Mouse (Mus musculus) heart, embryonic 14.5 days (tissue): ENCODE measurements around the gene Vasp. TPM values are rescaled to one million over a fixed set of nuclear protein-coding genes. Genes with fewer than 3 reads are reported as not detected.

Source experiments
- ATAC-seq: fragments of 200-750 bp; cut with Nextera tagmentation; 2 replicates; pipeline ENCODE4 v1.8.0; 2017; ENCODE audit warnings: low read depth, moderate TSS enrichment; ENCODE audit not compliant: insufficient number of reproducible peaks, insufficient read depth, low FRiP score
- H3K27ac ChIP-seq, 2 experiments: fragments of 200-500 bp in 1 of 2; fragments of 300-500 bp in 1 of 2; sonication (generic) in 1 of 2; replicated peaks in 1 of 2; 2 replicates each; pipeline ENCODE4 v1.5.1; 2012 to 2014; ENCODE audit warnings: low read depth in 2 of 2, low read length in 2 of 2, control low read depth in 1 of 2, mild to moderate bottlenecking in 1 of 2, mixed read lengths in 1 of 2; ENCODE audit not compliant: control insufficient read depth in 1 of 2, insufficient read depth in 1 of 2
- H3K27me3 ChIP-seq: fragments of 300-500 bp; sonication (generic); 2 replicates; pipeline ENCODE4 v1.6.1; 2014; ENCODE audit warnings: mild to moderate bottlenecking, low read length, control low read depth; ENCODE audit not compliant: control insufficient read depth, insufficient read depth
- H3K36me3 ChIP-seq: fragments of 300-500 bp; sonication (generic); 2 replicates; pipeline ENCODE4 v1.6.1; 2014; ENCODE audit warnings: mild to moderate bottlenecking, control low read depth, low read length, mixed read lengths; ENCODE audit not compliant: control insufficient read depth, insufficient read depth
- H3K4me1 ChIP-seq, 2 experiments: fragments of 200-500 bp in 1 of 2; fragments of 300-500 bp in 1 of 2; sonication (generic) in 1 of 2; 2 replicates each; pipeline ENCODE4 v1.6.1; 2012 to 2014; ENCODE audit warnings: low read length in 2 of 2, control low read depth in 1 of 2, mixed read lengths in 1 of 2; ENCODE audit not compliant: control insufficient read depth in 2 of 2, insufficient read depth in 2 of 2
- H3K4me2 ChIP-seq: fragments of 300-500 bp; sonication (generic); 2 replicates; pipeline ENCODE4 v1.6.1; 2014; ENCODE audit warnings: mild to moderate bottlenecking, low read length
- H3K4me3 ChIP-seq, 2 experiments: fragments of 200-500 bp in 1 of 2; fragments of 300-500 bp in 1 of 2; sonication (generic) in 1 of 2; 2 replicates each; pipeline ENCODE4 v1.5.1; 2012 to 2014; ENCODE audit warnings: low read length in 2 of 2, mild to moderate bottlenecking in 2 of 2, control low read depth in 1 of 2, low read depth in 1 of 2, moderate library complexity in 1 of 2; ENCODE audit not compliant: control insufficient read depth in 1 of 2, insufficient read depth in 1 of 2
- H3K9ac ChIP-seq: fragments of 300-500 bp; sonication (generic); 2 replicates; pipeline ENCODE4 v1.6.1; 2014; ENCODE audit warnings: mild to moderate bottlenecking, low read length
- H3K9me3 ChIP-seq: fragments of 300-500 bp; sonication (generic); 2 replicates; pipeline ENCODE4 v1.6.1; 2016; ENCODE audit warnings: low read length, control low read depth; ENCODE audit not compliant: control insufficient read depth
- WGBS: fragments of 180-500 bp; shearing (Covaris S2); extraction: QIAGEN DNeasy Blood & Tissue Kit; methylation state at CpG from one replicate; pipeline ENCODE4 v1.1.7; 2014; 5-methylcytosine and 5-hydroxymethylcytosine counted together
- polyA plus RNA-seq: library from polyadenylated mRNA; unstranded; fragments of >200 nt; fragmentation: Nextera tagmentation; extraction: Ambion mirVana; gene quantifications from 2 replicates; pipeline ENCODE4 v1.2.1, GENCODE M21; 2014

Gene Vasp
- polyA plus RNA-seq, 1 experiment from 2014 or later: 66.1 TPM

GRCm38 (mm10) chr7:19211996-19212755 lies 59.4 kb downstream of the Vasp start, which contains the start of gene Gpr4:
Gpr4 (plus strand) TSS chr7:19212538.
- H3K4me2 ChIP-seq: peak within 1 kb of the TSS; percentile 77
- WGBS: 4% methylated on average over 19 of the region's 30 CpGs
- peaks cover 2 to 13% of the 10 kb centered on the region in 2 experiments; a peak in 2 of 4 replicates for H3K4me1 ChIP-seq
- ATAC-seq: 0 out of 2 replicates have a peak, but pooled peaks have one; percentile 33
- H3K36me3 ChIP-seq: no peaks in the 10 kb centered on the region
- H3K27ac ChIP-seq: no peak within 1 kb of the TSS
- H3K27me3 ChIP-seq: no peaks in the 10 kb centered on the region
- H3K4me3 ChIP-seq: peak within 1 kb of the TSS; percentile 43 to 51
- no peaks in the 10 kb centered on the region for H3K9me3 ChIP-seq
- peak within 1 kb of the TSS; percentile 59 for H3K9ac ChIP-seq

GRCm38 (mm10) chr7:19211041-19211675 lies 60.5 kb downstream of the Vasp start:
- no peak overlapping the region for H3K4me2 ChIP-seq
- H3K36me3 ChIP-seq: peaks cover 3% of the 10 kb centered on the region; the same call in 1 of the 2 replicates
- peaks cover 2 to 13% of the 10 kb centered on the region in 2 experiments; a peak in 2 of 4 replicates for H3K4me1 ChIP-seq
- H3K9ac ChIP-seq: no peak overlapping the region
- no peak overlapping the region for H3K4me3 ChIP-seq
- WGBS: 57% methylated on average over 5 of the region's 5 CpGs
- no peaks in the 10 kb centered on the region for H3K27me3 ChIP-seq
- H3K27ac ChIP-seq: no peak overlapping the region
- no peak for ATAC-seq
- no peaks in the 10 kb centered on the region for H3K9me3 ChIP-seq

- Histone ChIP-seq H3K36me3 (peaks cover 14% of the 10 kb centered on the region), H3K4me2 (no peak overlapping the region), H3K27me3 (no peaks in the 10 kb centered on the region), H3K4me3 (no peak overlapping the region), H3K9me3 (no peaks in the 10 kb centered on the region), H3K4me1 (peaks cover 2 to 13% of the 10 kb centered on the region in 2 experiments; a peak in 2 of 4 replicates), H3K9ac (no peak overlapping the region), H3K27ac (no peak overlapping the region)
- WGBS: 90% methylated on average over 5 of the region's 5 CpGs
- ATAC-seq: no peak
Measured at GRCm38 (mm10) chr7:19210010-19210409, 61.6 kb downstream of the Vasp start.

- Histone ChIP-seq H3K27ac (no peak overlapping the region), H3K4me1 (peaks cover 2 to 13% of the 10 kb centered on the region in 2 experiments; a peak in 2 of 4 replicates), H3K4me2 (no peak overlapping the region), H3K9ac (no peak overlapping the region), H3K27me3 (no peaks in the 10 kb centered on the region), H3K36me3 (peaks cover 20% of the 10 kb centered on the region), H3K9me3 (no peaks in the 10 kb centered on the region), H3K4me3 (no peak overlapping the region)
- WGBS: 84% methylated on average over 4 of the region's 4 CpGs
- ATAC-seq: no peak
Measured at GRCm38 (mm10) chr7:19209494-19209893, 62.1 kb downstream of the Vasp start.

GRCm38 (mm10) chr7:19208944-19209472 lies 62.6 kb downstream of the Vasp start:
- Histone ChIP-seq H3K4me3 (no peak overlapping the region), H3K9me3 (no peaks in the 10 kb centered on the region), H3K4me2 (no peak overlapping the region), H3K4me1 (peaks cover 2 to 9% of the 10 kb centered on the region in 2 experiments; a peak in 2 of 4 replicates), H3K36me3 (peaks cover 25% of the 10 kb centered on the region), H3K9ac (no peak overlapping the region), H3K27ac (no peak overlapping the region), H3K27me3 (no peaks in the 10 kb centered on the region)
- 48% methylated on average over 7 of the region's 7 CpGs for WGBS
- ATAC-seq: no peak

GRCm38 (mm10) chr7:19208201-19208910 lies 63.3 kb downstream of the Vasp start:
- ATAC-seq: no peak
- H3K27me3 ChIP-seq: no peaks in the 10 kb centered on the region

More at GRCm38 (mm10) chr7:19208201-19208910, 63.3 kb downstream of the Vasp start:
- WGBS: 72% methylated on average over 13 of the region's 13 CpGs
- H3K27ac ChIP-seq: no peak overlapping the region
- H3K9me3 ChIP-seq: no peaks in the 10 kb centered on the region
- H3K4me1 ChIP-seq: peaks cover 2 to 8% of the 10 kb centered on the region in 2 experiments; a peak in 2 of 4 replicates
- H3K36me3 ChIP-seq: peaks cover 29% of the 10 kb centered on the region
- no peak overlapping the region for H3K4me3 ChIP-seq
- no peak overlapping the region for H3K9ac ChIP-seq
- no peak overlapping the region for H3K4me2 ChIP-seq
